Comparison of ENCODE assay signal across 10 mouse cellular contexts in the genomic region with DNA sequence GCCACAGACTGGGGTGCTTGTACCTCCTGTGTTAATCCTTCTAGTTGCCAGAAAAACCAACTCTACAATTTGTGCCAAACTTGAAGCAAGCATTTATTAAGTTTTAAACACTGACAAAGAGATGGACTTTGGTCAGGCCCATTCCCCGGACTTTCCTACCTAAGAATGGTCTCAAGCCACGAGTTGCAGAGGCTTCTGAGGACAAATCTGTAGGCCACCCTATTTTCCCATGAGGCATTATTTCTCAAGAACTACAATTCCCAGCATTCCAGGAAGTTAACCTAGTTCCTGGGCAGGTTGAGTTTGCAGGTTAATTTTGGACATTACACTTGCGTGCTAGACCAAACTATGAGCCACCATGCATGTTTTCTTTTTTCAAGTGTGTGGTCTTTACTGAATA.
A peak's percentile ranks its signal among the peaks of the same experiment; 100 is the strongest.
DNase-seq lines count a peak whose midpoint lies in the region; ATAC-seq and TF ChIP-seq lines count a peak whose summit lies in the region.
"Had no signal": no experiment of that assay in that cellular context is flagged by ENCODE, and none has a peak within 500 bp of the region (broad histone marks: within the 10 kb centered on the region; RNA-seq: fewer than 3 reads in every experiment).

No protein-coding gene starts in this region.

- no peaks in the 10 kb centered on the region for H3K9me3 ChIP-seq in heart, embryonic 16.5 days (replicated peaks; ENCODE audit: control insufficient read depth, low read length)
- H3K9me3 ChIP-seq in ES-Bruce4 (replicated peaks; ENCODE audit: control insufficient read depth, insufficient read depth, low read length, poor library complexity, severe bottlenecking): no peaks in the 10 kb centered on the region
- no peaks in the 10 kb centered on the region for H3K9me3 ChIP-seq in limb, embryonic 11.5 days (ENCODE audit: control insufficient read depth, low read length)
- H3K9me3 ChIP-seq: G1E had no signal

- 87% methylated on average over 3 of the region's 3 CpGs for WGBS in heart, embryonic 16.5 days
- WGBS in limb, embryonic 11.5 days: 75% methylated on average over 3 of the region's 3 CpGs

- no peaks in the 10 kb centered on the region for H3K27me3 ChIP-seq in heart, embryonic 16.5 days (ENCODE audit: control insufficient read depth, insufficient read depth, low read length)
- no peaks in the 10 kb centered on the region for H3K27me3 ChIP-seq in ES-Bruce4 (ENCODE audit: control insufficient read depth, insufficient read depth, low read length, poor library complexity, severe bottlenecking)
- H3K27me3 ChIP-seq in limb, embryonic 11.5 days (ENCODE audit: control insufficient read depth, insufficient read depth, low read length): no peaks in the 10 kb centered on the region

- DNase-seq in heart, adult 11 months: no peak
- no peak for DNase-seq in limb, embryonic 11.5 days (ENCODE audit: low spot score)
- DNase-seq in adrenal gland, postnatal 4 days (ENCODE audit: low spot score in 2 of 2): no peak
- DNase-seq in cerebellum, adult 9-10 months: no peak
- DNase-seq: cerebellum, adult 9-11 months; lung, postnatal 14 days had no signal

- TF ChIP-seq EP300 in ES-Bruce4 (IDR thresholded peaks at IDR 0.05; ENCODE audit: insufficient read depth, low read depth, low read length): no peak

- no peak for TF ChIP-seq CTCF in ES-Bruce4 (IDR thresholded peaks at IDR 0.05; ENCODE audit: low read depth, low read length)
- no peak for TF ChIP-seq CTCF in embryonic fibroblast, embryonic 13.5 days (IDR thresholded peaks at IDR 0.05; ENCODE audit: borderline replicate concordance, insufficient read depth, low read length)

- no peak overlapping the region for H3K4me3 ChIP-seq in heart, embryonic 16.5 days (ENCODE audit: low read length)
- H3K4me3 ChIP-seq in ES-Bruce4 (ENCODE audit: low read depth, low read length): no peak overlapping the region
- H3K4me3 ChIP-seq in embryonic fibroblast, embryonic 13.5 days (ENCODE audit: insufficient read depth, low read length): no peak overlapping the region
- no peak overlapping the region for H3K4me3 ChIP-seq in limb, embryonic 11.5 days (ENCODE audit: low read depth, low read length)

- no peak for TF ChIP-seq POLR2A in ES-Bruce4 (IDR thresholded peaks at IDR 0.05; ENCODE audit: insufficient read depth, low read length)
- no peak for TF ChIP-seq POLR2A in embryonic fibroblast, embryonic 13.5 days (IDR thresholded peaks at IDR 0.05; ENCODE audit: low read depth, low read length)

- no peak for ATAC-seq in heart, embryonic 16.5 days (replicated peaks; ENCODE audit: extremely low read depth, insufficient read depth, low FRiP score)
- ATAC-seq in limb, embryonic 11.5 days (ENCODE audit: insufficient number of reproducible peaks, low FRiP score, low TSS enrichment, low read depth): no peak

- 0 out of 2 replicates have a peak overlapping the region, but pooled peaks have one; percentile 5 for H3K27ac ChIP-seq in heart, embryonic 16.5 days (ENCODE audit: low read length)
- H3K27ac ChIP-seq in ES-Bruce4 (ENCODE audit: insufficient read depth, low read length): peak overlapping the region; percentile 99
- peak overlapping the region; percentile 30 for H3K27ac ChIP-seq in embryonic fibroblast, embryonic 13.5 days (ENCODE audit: insufficient read depth, low read length)
- peak overlapping the region; percentile 5; the same call in 1 of the 2 replicates for H3K27ac ChIP-seq in limb, embryonic 11.5 days (replicated peaks; ENCODE audit: low read depth, low read length)

- peaks cover 6% of the 10 kb centered on the region for H3K36me3 ChIP-seq in heart, embryonic 16.5 days (ENCODE audit: control insufficient read depth, insufficient read depth)
- no peaks in the 10 kb centered on the region for H3K36me3 ChIP-seq in ES-Bruce4 (ENCODE audit: control insufficient read depth, insufficient read depth, low read length, poor library complexity, severe bottlenecking)
- no peaks in the 10 kb centered on the region; the same call in 1 of the 2 replicates for H3K36me3 ChIP-seq in limb, embryonic 11.5 days (ENCODE audit: control insufficient read depth, insufficient read depth, low read length)
- H3K36me3 ChIP-seq: G1E had no signal

- H3K9ac ChIP-seq in heart, embryonic 16.5 days (ENCODE audit: low read length): no peak overlapping the region
- H3K9ac ChIP-seq in ES-Bruce4 (ENCODE audit: low read depth, poor library complexity, severe bottlenecking): peak overlapping the region; percentile 36; the same call in 1 of the 2 replicates
- H3K9ac ChIP-seq in limb, embryonic 11.5 days (ENCODE audit: low read length): no peak overlapping the region

- H3K4me1 ChIP-seq in heart, embryonic 16.5 days (ENCODE audit: control insufficient read depth, insufficient read depth, low read length): peaks cover 27% of the 10 kb centered on the region
- peaks cover 10% of the 10 kb centered on the region for H3K4me1 ChIP-seq in ES-Bruce4 (ENCODE audit: control insufficient read depth, insufficient read depth, low read length)
- H3K4me1 ChIP-seq in embryonic fibroblast, embryonic 13.5 days (ENCODE audit: control insufficient read depth, insufficient read depth, low read length): peaks cover 5% of the 10 kb centered on the region; the same call in 1 of the 2 replicates
- peaks cover 37% of the 10 kb centered on the region for H3K4me1 ChIP-seq in limb, embryonic 11.5 days (ENCODE audit: control insufficient read depth, insufficient read depth, low read length)

- no peak overlapping the region for H3K4me2 ChIP-seq in heart, embryonic 16.5 days (ENCODE audit: low read depth, low read length)
- H3K4me2 ChIP-seq in limb, embryonic 11.5 days (ENCODE audit: low read depth, severe bottlenecking): no peak overlapping the region

Comparison
In these comparisons a context has a peak if more than half of its experiments do, and no peak if none do; other contexts are left out.
1. H3K27ac ChIP-seq: peak in every context shown above with its lines; median percentile 99 in ES-Bruce4; 30 in embryonic fibroblast, embryonic 13.5 days; 5 in heart, embryonic 16.5 days; 5 in limb, embryonic 11.5 days.